Mouse (Mus musculus): ENCODE measurements around the gene Gtf3c4. TPM values are rescaled to one million over a fixed set of nuclear protein-coding genes. Genes with fewer than 3 reads are reported as not detected.

The Gtf3c4 gene
- polyA plus RNA-seq, 1 experiment from 2014 or later: 6.9 TPM

DNA sequence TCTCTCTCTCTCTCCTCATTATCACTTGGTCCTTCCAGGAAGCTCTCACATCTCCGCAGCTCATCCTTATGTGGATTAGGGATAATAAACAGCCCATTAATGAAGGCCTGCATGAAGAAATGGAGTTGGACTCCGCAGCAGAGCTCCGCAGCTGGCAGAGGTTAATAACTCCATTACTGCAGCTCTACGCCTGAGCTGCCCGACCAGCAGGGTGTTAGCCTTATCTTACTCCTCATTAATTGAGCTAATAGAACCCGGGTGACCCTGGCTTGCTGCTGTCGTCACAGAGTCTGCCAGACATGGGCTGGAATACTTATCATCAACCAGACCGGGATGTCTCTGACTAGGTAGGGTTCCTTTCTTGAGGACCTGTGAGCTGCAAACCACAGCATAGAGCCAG, 66.1 kb downstream of the Gtf3c4 start:
- H3K4me2 ChIP-seq: no peak overlapping the region
- H3K4me3 ChIP-seq: no peak overlapping the region
- no peak overlapping the region for H3K27ac ChIP-seq
- peaks cover 34% of the 10 kb centered on the region for H3K4me1 ChIP-seq (replicated peaks)
- no peaks in the 10 kb centered on the region; the same call in 1 of the 2 replicates for H3K27me3 ChIP-seq
- WGBS: 42% methylated on average over 8 of the region's 8 CpGs
- no peaks in the 10 kb centered on the region for H3K36me3 ChIP-seq
- ATAC-seq (replicated peaks; ENCODE audit: insufficient number of reproducible peaks, insufficient read depth, low FRiP score, low read depth): no peak
- H3K9ac ChIP-seq: no peak overlapping the region
- H3K9me3 ChIP-seq (replicated peaks): no peaks in the 10 kb centered on the region

Other genes starting within 250 kb of the Gtf3c4 start
- 0.25 and 1.5 TPM in 2 replicates for gene Gfi1b, start 218.4 kb downstream of the Gtf3c4 start, polyA plus RNA-seq (2015; fragmentation: Nextera tagmentation; extraction: Ambion mirVana)
- gene Tsc1, start 199.1 kb downstream of the Gtf3c4 start, polyA plus RNA-seq (2015; fragmentation: Nextera tagmentation; extraction: Ambion mirVana): 11.1 and 18.0 TPM in 2 replicates
- gene Spaca9, start 140.6 kb downstream of the Gtf3c4 start, polyA plus RNA-seq (2015; fragmentation: Nextera tagmentation; extraction: Ambion mirVana): 1.0 and 1.7 TPM in 2 replicates
- 0.30 and 0.48 TPM in 2 replicates for gene Ak8, start 140.2 kb downstream of the Gtf3c4 start, polyA plus RNA-seq (2015; fragmentation: Nextera tagmentation; extraction: Ambion mirVana)
- 6.8 and 9.3 TPM in 2 replicates for gene Ddx31, start within 50 bp of the Gtf3c4 start, polyA plus RNA-seq (2015; fragmentation: Nextera tagmentation; extraction: Ambion mirVana)
- not detected in 2 replicates for gene Barhl1, start 76.3 kb upstream of the Gtf3c4 start, polyA plus RNA-seq (2015; fragmentation: Nextera tagmentation; extraction: Ambion mirVana)
- gene Cfap77, start 214.7 kb upstream of the Gtf3c4 start, polyA plus RNA-seq (2015; fragmentation: Nextera tagmentation; extraction: Ambion mirVana): 0.18 and 0.27 TPM in 2 replicates
- 5.5 and 6.8 TPM in 2 replicates for gene Ttf1, start 219.9 kb upstream of the Gtf3c4 start, polyA plus RNA-seq (2015; fragmentation: Nextera tagmentation; extraction: Ambion mirVana)